Mouse (Mus musculus): ENCODE results near the gene Fosl1.

DNA sequence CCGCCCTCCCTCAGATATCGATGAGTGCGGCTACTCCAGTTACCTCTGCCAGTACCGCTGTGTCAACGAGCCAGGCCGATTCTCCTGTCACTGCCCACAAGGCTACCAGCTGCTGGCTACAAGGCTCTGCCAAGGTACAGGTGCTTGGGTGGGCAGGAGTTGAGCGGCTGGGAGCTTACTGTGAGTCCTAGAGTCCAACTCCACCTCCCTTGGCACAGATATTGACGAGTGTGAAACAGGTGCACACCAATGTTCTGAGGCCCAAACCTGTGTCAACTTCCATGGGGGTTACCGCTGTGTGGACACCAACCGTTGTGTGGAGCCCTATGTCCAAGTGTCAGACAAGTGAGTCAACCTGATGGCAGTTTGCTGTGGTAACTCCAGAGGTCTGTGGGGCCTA, 32.7 kb downstream of the Fosl1 start:
- TF ChIP-seq MYOG (IDR thresholded peaks at IDR 0.05; ENCODE audit: control insufficient read depth in 1 of 3, insufficient read depth in 1 of 3, insufficient read length in 2 of 3, low read depth in 2 of 3) = peak in 2 of 3 experiments; percentile 12 to 51
- TF ChIP-seq POLR2A (IDR thresholded peaks at IDR 0.05; ENCODE audit: insufficient read length, low read depth) = peak; percentile 10
- TF ChIP-seq MAX (IDR thresholded peaks at IDR 0.05; ENCODE audit: low read depth) = no peak
- no peak for TF ChIP-seq E2F4 (IDR thresholded peaks at IDR 0.05; ENCODE audit: insufficient read depth)
- TF ChIP-seq CEBPB (IDR thresholded peaks at IDR 0.05; ENCODE audit: insufficient read depth, poor library complexity, severe bottlenecking) = no peak
- no peak for TF ChIP-seq USF1 (IDR thresholded peaks at IDR 0.05; ENCODE audit: low read depth)
- TF ChIP-seq SRF (IDR thresholded peaks at IDR 0.05; ENCODE audit: control insufficient read depth, insufficient read length, low read depth) = no peak
- TF ChIP-seq POLR2AphosphoS2 (IDR thresholded peaks at IDR 0.05; ENCODE audit: insufficient read length, low read depth) = peak; percentile 72

All from myocyte (in vitro differentiated cells).